Mouse (Mus musculus): Measurements from ENCODE around the gene Sorbs1. TPM values are rescaled to one million over a fixed set of nuclear protein-coding genes. Genes with fewer than 3 reads are reported as not detected.

Sorbs1 gene
- polyA plus RNA-seq (2015; fragmentation: Illumina TruSeq; extraction: RNeasy Lipid Tissue Mini Kit (QIAGEN cat#74804); ENCODE audit: insufficient read depth, low replicate concordance): 24.7 TPM

DNA sequence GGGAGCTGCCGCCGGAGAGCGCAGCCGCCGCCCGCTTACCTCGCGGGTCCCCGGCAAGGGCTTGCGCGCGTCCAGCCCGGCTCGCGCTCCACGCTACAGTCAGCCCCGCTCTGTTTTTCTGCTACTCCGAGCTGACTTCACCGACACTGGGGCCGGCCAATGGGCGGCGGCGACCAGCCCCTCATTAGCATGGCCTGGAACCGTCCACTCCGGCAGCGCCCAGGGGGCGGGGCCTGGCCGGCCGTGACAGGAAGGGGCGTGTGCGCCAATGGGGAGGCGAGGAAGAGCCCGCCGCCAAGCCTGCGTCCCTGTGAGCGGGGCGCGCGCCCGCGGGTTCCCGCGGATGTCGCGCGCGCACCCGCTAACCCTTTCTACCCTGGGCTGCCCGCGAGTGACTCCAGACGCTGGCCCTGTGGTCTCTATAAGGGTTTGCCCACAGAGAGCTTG lies at the start of gene Sorbs1:
TSS of gene Sorbs1 (minus strand) at position 148 of the 447 bp plus-strand sequence.

GRCm38 (mm10) chr19:40271308-40271892 lies 242.2 kb downstream of the Sorbs1 start, which contains the start of gene Pdlim1:
Pdlim1 (minus strand) TSS chr19:40271842.

Other genes starting within 250 kb of the Sorbs1 start
- gene Pdlim1, start 241.9 kb downstream of the Sorbs1 start, polyA plus RNA-seq (2015; fragmentation: Illumina TruSeq; extraction: RNeasy Lipid Tissue Mini Kit (QIAGEN cat#74804); ENCODE audit: insufficient read depth, low replicate concordance): 82.6 TPM
- gene Aldh18a1, start 74.7 kb upstream of the Sorbs1 start, polyA plus RNA-seq (2015; fragmentation: Illumina TruSeq; extraction: RNeasy Lipid Tissue Mini Kit (QIAGEN cat#74804); ENCODE audit: insufficient read depth, low replicate concordance): 19.0 TPM
- gene Tctn3, start 98.5 kb upstream of the Sorbs1 start, polyA plus RNA-seq (2015; fragmentation: Illumina TruSeq; extraction: RNeasy Lipid Tissue Mini Kit (QIAGEN cat#74804); ENCODE audit: insufficient read depth, low replicate concordance): 9.1 TPM
- gene Entpd1, start 98.6 kb upstream of the Sorbs1 start, polyA plus RNA-seq (2015; fragmentation: Illumina TruSeq; extraction: RNeasy Lipid Tissue Mini Kit (QIAGEN cat#74804); ENCODE audit: insufficient read depth, low replicate concordance): 47.3 TPM
- gene Cc2d2b, start 235.0 kb upstream of the Sorbs1 start, polyA plus RNA-seq (2015; fragmentation: Illumina TruSeq; extraction: RNeasy Lipid Tissue Mini Kit (QIAGEN cat#74804); ENCODE audit: insufficient read depth, low replicate concordance): 1.1 TPM

Measured in spleen, adult 10 weeks (tissue).